Mouse (Mus musculus): ENCODE measurements at regions not wholly inside any gene's neighbourhood (a gene's known extent, or its start where the extent isn't known, plus 50 kb on each side); places are given as distances from the start of the nearest gene placed in this dataset.

- in situ Hi-C loops (cut with MboI, MseI) = no loop called here
Measured at GRCm38 (mm10) chr3:143087786-143088185, 206.0 kb upstream of the Pkn2 start.

GRCm38 (mm10) chr3:143078310-143078709 lies 196.5 kb upstream of the Pkn2 start:
- in situ Hi-C loops (cut with MboI, MseI) = no loop called here

- in situ Hi-C loops (cut with MboI, MseI) = no loop called here
Measured at GRCm38 (mm10) chr3:143071839-143072373, 190.1 kb upstream of the Pkn2 start.

GRCm38 (mm10) chr3:143054858-143055257 lies 173.1 kb upstream of the Pkn2 start:
- in situ Hi-C loops (cut with MboI, MseI) = no loop called here

- in situ Hi-C loops (cut with MboI, MseI) = no loop called here
Measured at GRCm38 (mm10) chr3:143053286-143053993, 171.6 kb upstream of the Pkn2 start.

DNA sequence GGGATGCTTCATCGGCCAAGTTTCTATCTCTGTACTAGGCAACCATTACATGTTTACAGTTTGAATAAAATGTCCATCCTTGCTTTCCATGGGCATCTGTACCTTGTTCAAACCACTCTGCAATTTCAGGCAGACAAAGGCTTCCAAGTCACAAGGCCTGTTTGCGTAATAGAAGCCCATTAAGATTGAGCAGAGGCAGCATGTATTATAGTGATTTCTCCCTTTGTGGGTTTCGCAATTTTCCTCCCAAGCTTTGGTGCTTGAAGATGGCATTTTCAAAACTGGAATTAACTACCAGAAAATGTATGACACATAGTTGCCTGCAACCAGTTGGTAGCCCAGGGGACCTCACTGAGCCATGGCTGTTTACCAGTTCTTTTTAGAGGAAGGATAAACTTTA lies 158.9 kb upstream of the Pkn2 start:
- in situ Hi-C loops (cut with MboI, MseI) = no loop called here

DNA sequence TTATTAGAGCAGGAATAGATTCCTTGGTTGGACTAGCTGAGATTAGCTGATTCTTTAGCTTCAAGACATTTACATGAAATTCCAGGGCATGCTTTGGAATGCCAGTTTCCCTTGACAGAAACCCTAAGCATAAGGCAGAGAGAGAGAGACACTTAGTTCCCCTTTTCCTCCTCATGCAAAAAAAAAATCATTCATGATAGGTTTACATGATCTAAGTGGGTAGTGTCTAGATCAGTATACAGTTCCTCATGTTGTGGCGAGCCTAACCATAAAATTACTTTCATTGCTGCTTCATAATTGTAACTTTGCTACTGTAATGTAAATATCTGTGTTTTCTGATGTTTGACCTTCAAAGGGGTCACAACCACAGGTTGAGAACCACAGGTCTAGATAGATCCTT lies 154.3 kb upstream of the Pkn2 start:
- in situ Hi-C loops (cut with MboI, MseI) = no loop called here

GRCm38 (mm10) chr3:143034588-143034987 lies 152.8 kb upstream of the Pkn2 start:
- in situ Hi-C loops (cut with MboI, MseI) = no loop called here

- in situ Hi-C loops (cut with MboI, MseI) = no loop called here
Measured at GRCm38 (mm10) chr3:143022486-143022885, 140.7 kb upstream of the Pkn2 start.

- in situ Hi-C loops (cut with MboI, MseI) = no loop called here
Measured at GRCm38 (mm10) chr3:143021159-143021871, 139.5 kb upstream of the Pkn2 start.

GRCm38 (mm10) chr3:143017480-143017879 lies 135.7 kb upstream of the Pkn2 start:
- in situ Hi-C loops (cut with MboI, MseI) = no loop called here

DNA sequence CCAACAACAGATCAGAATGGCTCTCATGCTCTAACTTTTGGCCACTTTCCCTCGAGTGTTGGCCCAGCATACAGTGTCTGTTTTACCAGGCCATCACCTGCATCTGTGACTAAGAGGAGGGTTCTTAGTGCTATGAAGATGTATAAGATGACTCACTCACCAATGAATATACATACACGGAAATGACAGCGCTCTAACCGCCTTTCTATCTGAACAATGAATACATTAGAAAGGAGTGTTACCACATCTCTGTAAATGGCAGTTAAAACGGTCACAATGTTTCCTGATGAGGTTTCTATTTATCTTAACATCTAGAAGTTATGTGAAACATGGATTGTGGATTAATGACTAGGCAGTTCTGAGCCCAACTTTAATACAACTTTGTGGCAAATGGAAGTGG lies 135.0 kb upstream of the Pkn2 start:
- in situ Hi-C loops (cut with MboI, MseI) = no loop called here

GRCm38 (mm10) chr3:143014421-143014820 lies 132.6 kb upstream of the Pkn2 start:
- in situ Hi-C loops (cut with MboI, MseI) = no loop called here

GRCm38 (mm10) chr3:143007047-143007446 lies 125.2 kb upstream of the Pkn2 start:
- in situ Hi-C loops (cut with MboI, MseI) = no loop called here

DNA sequence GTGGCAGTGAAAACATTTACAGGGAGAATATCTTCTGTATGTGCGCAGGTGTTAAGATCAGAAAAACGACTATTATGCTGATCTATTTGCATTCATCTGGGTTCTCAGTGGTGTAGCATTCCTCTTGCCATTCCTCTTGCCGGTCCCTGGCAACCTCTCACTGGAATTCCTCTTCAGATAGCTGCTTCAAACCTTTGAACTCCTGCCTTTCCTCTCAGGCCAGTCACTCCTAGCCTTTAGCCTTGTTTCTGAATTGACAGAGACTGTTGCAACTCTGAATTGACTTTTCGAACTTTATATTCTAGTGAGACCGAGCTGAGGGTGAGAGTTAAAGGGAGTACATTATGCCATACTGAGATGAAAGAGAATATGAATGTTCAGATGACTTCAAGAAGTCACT lies 120.1 kb upstream of the Pkn2 start:
- in situ Hi-C loops (cut with MboI, MseI) = no loop called here

DNA sequence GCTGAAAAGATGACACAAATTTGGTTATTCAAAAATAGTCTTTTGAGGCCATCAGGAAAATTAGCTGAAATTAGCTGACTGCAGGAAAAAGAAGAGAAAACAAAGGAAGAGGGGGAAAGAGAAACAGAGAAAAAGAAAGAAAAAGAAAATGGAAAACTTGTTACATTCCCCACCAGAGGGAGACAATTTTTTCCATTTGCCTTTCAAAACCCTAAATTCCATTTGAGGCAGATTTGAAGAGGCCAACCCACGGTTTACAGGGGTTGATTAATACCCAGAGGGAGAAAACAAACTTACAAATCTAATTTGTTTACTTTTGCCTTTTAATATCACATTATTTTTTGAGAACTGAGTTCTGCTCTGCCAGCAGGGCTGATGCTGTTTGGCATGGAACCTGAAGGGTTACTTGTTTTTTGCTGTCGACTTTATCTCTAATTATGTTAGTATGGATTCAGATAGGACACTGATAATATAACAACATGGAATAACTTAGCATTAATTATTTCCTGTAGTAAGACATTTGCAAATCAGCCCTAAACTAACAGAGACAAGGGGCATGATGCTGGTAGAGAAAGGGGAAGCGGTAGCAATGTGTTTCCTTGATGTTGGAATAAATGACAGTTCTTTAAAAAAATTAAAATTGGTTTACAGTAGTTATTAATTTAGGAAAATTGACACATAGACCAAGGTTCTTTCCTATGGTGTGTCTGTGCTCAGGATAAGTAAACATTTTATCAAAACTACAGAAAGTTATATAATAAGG lies 114.4 kb upstream of the Pkn2 start:
- in situ Hi-C loops (cut with MboI, MseI) = no loop called here

DNA sequence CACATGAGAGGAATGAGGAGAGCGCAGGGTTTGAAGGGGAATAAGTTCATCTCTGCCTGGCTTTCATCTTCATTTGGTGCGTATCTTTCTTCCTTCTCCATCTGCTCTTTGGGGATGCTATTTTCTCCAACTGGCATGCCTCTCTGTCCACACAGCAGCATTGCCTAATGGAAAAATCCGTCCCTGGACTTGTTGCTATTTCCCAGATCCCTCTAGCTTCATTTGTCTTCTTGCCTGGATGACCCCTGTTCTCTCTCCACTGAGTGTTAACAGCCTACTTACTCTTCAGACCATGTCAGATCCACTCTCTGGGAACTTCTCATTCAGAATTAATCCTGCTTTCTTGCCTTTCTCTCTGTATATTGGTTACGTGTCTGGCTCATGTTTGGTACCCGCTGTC lies 102.7 kb upstream of the Pkn2 start:
- in situ Hi-C loops (cut with MboI, MseI) = no loop called here

- in situ Hi-C loops (cut with MboI, MseI) = no loop called here
Measured at GRCm38 (mm10) chr3:142981221-142981620, 99.4 kb upstream of the Pkn2 start.

- in situ Hi-C loops (cut with MboI, MseI) = no loop called here
Measured at GRCm38 (mm10) chr3:142979161-142979560, 97.4 kb upstream of the Pkn2 start.

DNA sequence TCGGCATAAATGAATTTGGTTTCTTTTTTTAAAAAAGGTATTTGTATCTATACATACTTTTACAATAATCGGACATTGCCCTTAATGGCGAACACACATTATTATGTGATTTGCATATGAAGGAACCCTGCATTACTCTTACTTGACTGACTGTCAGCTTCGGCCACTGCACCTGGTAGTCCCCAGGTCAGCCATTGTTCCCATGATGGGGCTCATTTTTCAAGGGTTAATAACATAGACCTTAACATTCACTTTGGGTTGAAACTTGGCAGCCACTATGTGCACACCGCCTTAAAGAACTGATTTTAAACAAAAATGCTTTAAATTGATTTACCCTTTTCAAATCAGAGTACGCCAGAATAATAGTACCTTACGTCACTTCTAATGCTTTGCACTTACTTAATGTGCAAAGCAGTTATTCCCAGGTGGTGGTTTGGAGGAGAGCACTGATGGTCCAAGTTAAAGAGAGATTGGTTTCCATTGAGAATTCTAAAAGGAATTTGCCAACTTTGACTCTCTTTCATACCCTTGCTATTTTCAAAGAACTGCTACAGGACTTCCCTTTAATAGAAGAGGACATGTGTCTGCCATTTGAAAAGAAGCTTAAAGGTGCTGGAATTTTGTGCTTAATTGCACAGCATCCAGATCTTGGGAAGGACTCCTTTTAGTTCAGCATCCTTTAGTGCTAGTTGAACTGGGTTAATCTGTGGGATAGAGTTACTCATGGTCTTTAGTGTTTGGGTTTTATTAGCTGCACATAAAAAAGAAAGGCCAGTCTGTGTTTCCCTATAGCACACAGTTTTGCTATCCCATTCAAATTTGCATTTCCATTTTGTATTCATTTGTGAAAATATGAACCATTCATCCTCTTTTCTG lies 95.0 kb upstream of the Pkn2 start:
- in situ Hi-C loops (cut with MboI, MseI) = no loop called here

GRCm38 (mm10) chr3:142975606-142976005 lies 93.8 kb upstream of the Pkn2 start:
- in situ Hi-C loops (cut with MboI, MseI) = no loop called here

All from T-helper 1 cell (primary cell).